Mouse (Mus musculus) kidney, embryonic 16.5 days (tissue): Measurements from ENCODE around the gene Olfr449. TPM values are rescaled to one million over a fixed set of nuclear protein-coding genes. Genes with fewer than 3 reads are reported as not detected.

Source experiments
- polyA plus RNA-seq: library from polyadenylated mRNA; unstranded; fragments of >200 nt; fragmentation: Nextera tagmentation; extraction: Ambion mirVana; gene quantifications from 2 replicates; pipeline ENCODE4 v1.2.1, GENCODE M21; 2015

Olfr449 gene
- polyA plus RNA-seq, 1 experiment from 2014 or later = not detected

Other genes starting within 250 kb of the Olfr449 start
- not detected in 2 replicates for gene Tcaf3, start 236.7 kb upstream of the Olfr449 start, polyA plus RNA-seq
- 6.1 and 7.0 TPM in 2 replicates for gene Tcaf2, start 189.1 kb upstream of the Olfr449 start, polyA plus RNA-seq
- gene Tcaf1, start 124.3 kb upstream of the Olfr449 start, polyA plus RNA-seq = 86.4 and 95.8 TPM in 2 replicates
- gene Olfr453, start 95.0 kb upstream of the Olfr449 start, polyA plus RNA-seq = not detected in 2 replicates
- not detected in 2 replicates for gene Olfr38, start 78.0 kb upstream of the Olfr449 start, polyA plus RNA-seq
- not detected in 2 replicates for gene Olfr452, start 49.3 kb upstream of the Olfr449 start, polyA plus RNA-seq
- gene Olfr450, start 22.4 kb upstream of the Olfr449 start, polyA plus RNA-seq = not detected in 2 replicates
- not detected in 2 replicates for gene Olfr448, start 56.1 kb downstream of the Olfr449 start, polyA plus RNA-seq
- gene Olfr447, start 74.5 kb downstream of the Olfr449 start, polyA plus RNA-seq = not detected in 2 replicates
- not detected in 2 replicates for gene Olfr446, start 87.0 kb downstream of the Olfr449 start, polyA plus RNA-seq
- not detected in 2 replicates for gene Olfr444, start 114.7 kb downstream of the Olfr449 start, polyA plus RNA-seq